Mouse (Mus musculus): ENCODE results near the gene Rnf224. TPM values are rescaled to one million over a fixed set of nuclear protein-coding genes. Genes with fewer than 3 reads are reported as not detected.
A peak's percentile ranks its signal among the peaks of the same experiment; 100 is the strongest.

The Rnf224 gene
- polyA plus RNA-seq, 1 experiment from 2014 or later: not detected

DNA sequence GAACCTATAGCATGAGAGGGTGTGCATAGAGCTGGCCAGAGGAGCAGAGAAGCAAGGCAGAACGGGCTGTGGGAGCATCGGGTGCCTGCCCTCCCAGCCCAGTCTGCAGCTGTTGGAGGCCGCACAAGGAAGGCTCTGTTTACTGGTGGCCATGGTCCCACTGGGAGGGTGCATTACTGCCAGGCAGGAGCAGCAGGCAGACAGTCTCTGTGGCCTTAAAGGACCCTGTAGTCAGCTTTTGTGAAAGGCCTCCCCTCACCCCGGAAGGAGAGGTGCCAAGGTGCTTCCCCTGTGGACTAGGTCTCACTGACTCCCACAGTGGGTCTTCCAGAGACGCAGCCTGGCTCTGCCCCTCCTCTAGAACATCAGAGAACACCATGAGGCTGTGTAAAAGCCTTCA lies 9.7 kb downstream of the Rnf224 start:
- no peak overlapping the region for H3K9ac ChIP-seq (ENCODE audit: low read length)
- H3K4me2 ChIP-seq (ENCODE audit: low read depth): no peak overlapping the region
- no peak overlapping the region for H3K27ac ChIP-seq (ENCODE audit: low read depth, low read length)
- no peak for ATAC-seq (ENCODE audit: insufficient read depth, low FRiP score, low TSS enrichment)
- peaks cover 11% of the 10 kb centered on the region for H3K4me1 ChIP-seq (ENCODE audit: control insufficient read depth, insufficient read depth, low read length)
- DNase-seq (ENCODE audit: low spot score): no peak
- H3K4me3 ChIP-seq (ENCODE audit: low read depth, low read length): no peak overlapping the region
- H3K27me3 ChIP-seq (ENCODE audit: control insufficient read depth, insufficient read depth, low read length): no peaks in the 10 kb centered on the region
- H3K9me3 ChIP-seq (ENCODE audit: control insufficient read depth, low read length): no peaks in the 10 kb centered on the region
- 79% methylated on average over 5 of the region's 5 CpGs for WGBS
- H3K36me3 ChIP-seq (ENCODE audit: control insufficient read depth, insufficient read depth, low read length): no peaks in the 10 kb centered on the region

DNA sequence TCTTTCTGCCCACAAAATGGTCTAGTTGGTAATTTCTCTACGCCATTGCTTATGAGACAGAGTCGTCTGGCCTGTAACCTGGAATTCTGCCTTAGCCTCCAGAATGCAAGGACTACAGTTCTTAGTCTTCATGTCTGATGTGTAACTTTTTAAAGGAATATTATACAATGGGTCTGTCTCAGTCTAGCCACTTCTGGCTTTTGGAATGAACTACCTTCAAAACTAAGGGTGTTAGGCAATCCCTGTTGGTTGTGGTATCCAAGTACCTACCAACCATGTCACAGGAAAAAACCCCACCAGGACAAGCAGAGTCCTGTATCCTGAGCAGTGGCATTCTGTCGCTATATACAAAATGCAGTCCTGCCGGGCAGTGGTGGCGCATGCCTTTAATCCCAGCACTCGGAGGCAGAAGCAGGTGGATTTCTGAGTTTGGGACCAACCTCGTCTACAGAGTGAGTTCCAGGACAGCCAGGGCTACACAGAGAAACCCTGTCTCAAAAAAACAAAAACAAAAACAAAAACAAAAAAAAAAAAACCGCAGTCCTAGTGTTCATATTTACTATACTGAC lies 10.7 kb downstream of the Rnf224 start:
- no peaks in the 10 kb centered on the region for H3K27me3 ChIP-seq (ENCODE audit: control insufficient read depth, insufficient read depth, low read length)
- 83% methylated on average over 8 of the region's 8 CpGs for WGBS
- H3K4me2 ChIP-seq (ENCODE audit: low read depth): peak overlapping the region; percentile 54
- peak overlapping the region; percentile 89; the same call in 1 of the 2 replicates for H3K27ac ChIP-seq (ENCODE audit: low read depth, low read length)
- no peaks in the 10 kb centered on the region for H3K36me3 ChIP-seq (ENCODE audit: control insufficient read depth, insufficient read depth, low read length)
- DNase-seq (ENCODE audit: low spot score): no peak
- H3K9ac ChIP-seq (ENCODE audit: low read length): peak overlapping the region; percentile 70; the same call in 1 of the 2 replicates
- peak overlapping the region; percentile 78; the same call in 1 of the 2 replicates for H3K4me3 ChIP-seq (ENCODE audit: low read depth, low read length)
- H3K4me1 ChIP-seq (ENCODE audit: control insufficient read depth, insufficient read depth, low read length): peaks cover 11% of the 10 kb centered on the region
- H3K9me3 ChIP-seq (ENCODE audit: control insufficient read depth, low read length): no peaks in the 10 kb centered on the region
- ATAC-seq (ENCODE audit: insufficient read depth, low FRiP score, low TSS enrichment): no peak

DNA sequence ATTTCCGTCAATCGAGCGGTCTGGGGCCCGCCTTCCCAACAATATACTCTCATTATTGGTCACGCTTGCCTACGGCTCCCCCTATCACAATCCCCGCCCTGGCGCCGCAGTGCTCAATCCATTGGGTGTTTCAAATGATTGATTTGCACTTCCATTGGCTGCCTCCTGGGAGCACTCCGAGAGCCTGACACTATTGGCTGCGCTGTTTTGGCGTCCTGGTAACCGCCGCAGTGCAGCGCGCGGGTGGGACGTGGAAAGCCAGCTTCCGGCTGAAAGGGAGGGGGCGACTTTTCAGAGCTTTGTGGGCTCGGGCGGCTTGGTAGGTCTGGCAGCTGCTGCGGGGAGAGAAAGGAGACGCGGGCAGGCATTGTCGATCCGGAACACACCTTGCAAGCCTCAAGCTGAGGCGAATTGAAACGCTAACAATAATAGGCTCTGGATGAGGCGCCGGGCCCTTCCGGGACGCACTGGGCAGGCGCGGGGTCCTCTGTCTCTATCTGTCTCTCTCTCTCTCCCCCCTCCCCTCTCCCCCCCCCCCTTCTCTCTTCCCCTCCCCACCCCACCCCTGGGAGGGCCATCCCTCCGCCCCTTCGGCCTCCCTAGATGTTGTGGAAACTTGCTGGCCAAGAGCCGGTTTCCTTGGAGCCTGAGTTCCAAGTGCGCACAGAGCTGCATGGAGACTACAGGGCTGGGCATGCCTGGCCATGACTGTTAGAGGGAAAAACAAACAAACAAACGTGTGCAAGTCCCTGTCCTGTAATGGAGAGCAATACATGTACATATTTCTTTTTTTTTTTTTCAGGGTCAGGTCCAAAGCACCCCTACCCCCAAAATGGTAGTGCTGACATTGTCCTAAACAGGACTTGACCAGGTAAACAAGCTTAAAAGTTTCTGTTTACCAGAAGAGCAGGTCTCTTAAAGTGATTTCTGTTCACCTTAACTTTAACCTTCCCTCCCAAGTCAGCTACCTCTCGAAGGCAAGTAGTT lies 11.5 kb downstream of the Rnf224 start:
- Histone ChIP-seq H3K9me3 (ENCODE audit: control insufficient read depth, low read length) (no peaks in the 10 kb centered on the region), H3K36me3 (ENCODE audit: control insufficient read depth, insufficient read depth, low read length) (no peaks in the 10 kb centered on the region), H3K27me3 (ENCODE audit: control insufficient read depth, insufficient read depth, low read length) (no peaks in the 10 kb centered on the region), H3K4me1 (ENCODE audit: control insufficient read depth, insufficient read depth, low read length) (peaks cover 11% of the 10 kb centered on the region), H3K4me3 (ENCODE audit: low read depth, low read length) (peak overlapping the region; percentile 78), H3K9ac (ENCODE audit: low read length) (peak overlapping the region; percentile 70), H3K27ac (ENCODE audit: low read depth, low read length) (peak overlapping the region; percentile 89), H3K4me2 (ENCODE audit: low read depth) (peak overlapping the region; percentile 54)
- DNase-seq (ENCODE audit: low spot score) (peak; percentile 98), ATAC-seq (ENCODE audit: insufficient read depth, low FRiP score, low TSS enrichment) (peak; percentile 96)
- 2% methylated on average over 39 of the region's 41 CpGs for WGBS

DNA sequence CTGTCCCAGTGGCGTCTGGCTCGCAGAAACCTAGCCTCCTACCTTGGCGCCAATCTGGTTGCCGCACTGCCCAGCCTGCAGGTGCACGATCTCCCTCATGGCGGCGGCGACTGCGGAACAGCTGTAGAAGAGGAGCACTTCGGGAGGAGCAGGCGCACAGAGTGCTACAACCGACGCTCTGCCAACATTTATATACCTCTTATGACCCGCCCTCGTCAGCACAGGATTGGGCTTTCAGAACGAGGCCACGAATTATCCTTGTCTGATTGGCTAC lies 12.2 kb downstream of the Rnf224 start, which contains the start of gene Tubb4b:
TSS of gene Tubb4b (minus strand) at position 211 of the 274 bp plus-strand sequence.
- H3K9ac ChIP-seq (ENCODE audit: low read length): peak within 1 kb of the TSS; percentile 76
- H3K36me3 ChIP-seq (ENCODE audit: control insufficient read depth, insufficient read depth, low read length): no peaks in the 10 kb centered on the region
- H3K27ac ChIP-seq (ENCODE audit: low read depth, low read length): peak within 1 kb of the TSS; percentile 89
- H3K9me3 ChIP-seq (ENCODE audit: control insufficient read depth, low read length): no peaks in the 10 kb centered on the region
- peaks cover 11% of the 10 kb centered on the region for H3K4me1 ChIP-seq (ENCODE audit: control insufficient read depth, insufficient read depth, low read length)
- no peaks in the 10 kb centered on the region for H3K27me3 ChIP-seq (ENCODE audit: control insufficient read depth, insufficient read depth, low read length)
- DNase-seq (ENCODE audit: low spot score): no peak
- peak within 1 kb of the TSS; percentile 79 for H3K4me2 ChIP-seq (ENCODE audit: low read depth)
- peak within 1 kb of the TSS; percentile 78 for H3K4me3 ChIP-seq (ENCODE audit: low read depth, low read length)
- 0% methylated on average over 17 of the region's 17 CpGs for WGBS
- no peak for ATAC-seq (ENCODE audit: insufficient read depth, low FRiP score, low TSS enrichment)

DNA sequence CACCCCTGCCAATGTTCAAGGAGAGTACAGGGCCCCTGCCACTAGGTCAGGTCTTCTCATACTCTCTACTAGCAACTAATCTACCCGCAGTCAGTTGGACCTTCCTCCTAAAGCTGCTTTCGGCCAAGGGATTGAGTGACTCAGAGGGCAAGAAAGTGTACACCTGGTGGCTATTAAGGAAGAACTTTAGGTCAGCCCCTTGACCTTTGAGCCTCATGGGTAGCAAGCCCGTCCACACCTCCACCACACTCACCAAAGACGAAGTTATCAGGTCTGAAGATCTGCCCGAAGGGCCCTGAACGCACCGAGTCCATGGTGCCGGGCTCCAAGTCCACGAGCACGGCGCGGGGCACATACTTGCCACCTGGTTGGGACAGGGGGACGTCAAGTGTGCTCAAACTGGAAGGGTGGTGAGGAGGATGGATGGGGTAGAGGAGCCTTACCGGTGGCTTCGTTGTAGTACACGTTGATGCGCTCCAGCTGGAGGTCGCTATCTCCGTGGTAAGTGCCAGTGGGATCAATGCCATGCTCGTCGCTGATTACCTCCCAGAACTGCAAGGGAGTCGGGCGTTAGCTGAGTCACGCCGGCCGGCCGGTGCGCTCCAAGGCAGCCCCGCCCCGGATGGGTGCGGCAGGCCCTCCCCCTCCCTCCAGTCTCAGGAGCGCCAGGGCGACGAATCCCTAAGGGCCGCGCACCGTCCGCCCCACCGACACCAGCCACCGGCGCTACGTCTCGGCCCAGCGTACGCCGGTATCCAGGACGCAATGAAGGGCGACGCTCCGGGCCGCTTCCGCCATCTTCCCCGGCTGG lies 12.7 kb downstream of the Rnf224 start:
- WGBS: 5% methylated on average over 37 of the region's 53 CpGs
- DNase-seq (ENCODE audit: low spot score): no peak

DNA sequence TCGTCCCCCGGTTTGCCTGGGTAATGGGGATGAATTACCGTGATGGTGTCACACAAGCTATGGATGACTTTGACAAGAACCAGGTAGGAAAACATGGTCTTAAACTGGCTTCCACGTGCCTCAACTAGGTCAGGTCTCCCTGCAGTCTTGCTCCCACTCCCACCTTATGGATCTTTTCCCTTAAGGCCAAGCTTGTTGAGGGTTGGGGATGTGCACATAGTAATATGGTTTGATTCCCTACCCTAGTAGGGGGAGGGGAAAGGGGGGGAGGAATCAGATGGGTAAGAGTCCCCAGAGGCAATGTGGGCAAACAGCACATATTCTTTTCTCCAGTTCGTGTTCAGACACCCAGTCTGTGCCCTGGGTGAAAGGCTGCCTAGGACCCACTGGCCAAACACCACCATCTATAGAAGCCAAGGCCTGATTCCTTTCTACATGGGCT lies 15.2 kb downstream of the Rnf224 start:
- H3K9ac ChIP-seq (ENCODE audit: low read length): no peak overlapping the region
- DNase-seq (ENCODE audit: low spot score) (no peak), ATAC-seq (ENCODE audit: insufficient read depth, low FRiP score, low TSS enrichment) (no peak)
- no peak overlapping the region for H3K27ac ChIP-seq (ENCODE audit: low read depth, low read length)
- H3K4me2 ChIP-seq (ENCODE audit: low read depth): no peak overlapping the region
- peaks cover 11% of the 10 kb centered on the region for H3K4me1 ChIP-seq (ENCODE audit: control insufficient read depth, insufficient read depth, low read length)
- no peaks in the 10 kb centered on the region for H3K27me3 ChIP-seq (ENCODE audit: control insufficient read depth, insufficient read depth, low read length)
- H3K36me3 ChIP-seq (ENCODE audit: control insufficient read depth, insufficient read depth, low read length): no peaks in the 10 kb centered on the region
- no peak overlapping the region for H3K4me3 ChIP-seq (ENCODE audit: low read depth, low read length)
- 73% methylated on average over 5 of the region's 5 CpGs for WGBS
- H3K9me3 ChIP-seq (ENCODE audit: control insufficient read depth, low read length): no peaks in the 10 kb centered on the region

More for the DNA sequence above, 12.7 kb downstream of the Rnf224 start:
- no peaks in the 10 kb centered on the region for H3K27me3 ChIP-seq (ENCODE audit: control insufficient read depth, insufficient read depth, low read length)
- H3K36me3 ChIP-seq (ENCODE audit: control insufficient read depth, insufficient read depth, low read length): no peaks in the 10 kb centered on the region
- H3K4me3 ChIP-seq (ENCODE audit: low read depth, low read length): peak overlapping the region; percentile 78
- H3K4me1 ChIP-seq (ENCODE audit: control insufficient read depth, insufficient read depth, low read length): peaks cover 11% of the 10 kb centered on the region
- ATAC-seq (ENCODE audit: insufficient read depth, low FRiP score, low TSS enrichment): peak; percentile 21
- H3K4me2 ChIP-seq (ENCODE audit: low read depth): peak overlapping the region; percentile 79
- H3K9ac ChIP-seq (ENCODE audit: low read length): peak overlapping the region; percentile 76
- no peaks in the 10 kb centered on the region for H3K9me3 ChIP-seq (ENCODE audit: control insufficient read depth, low read length)
- peak overlapping the region; percentile 78 for H3K27ac ChIP-seq (ENCODE audit: low read depth, low read length)

DNA sequence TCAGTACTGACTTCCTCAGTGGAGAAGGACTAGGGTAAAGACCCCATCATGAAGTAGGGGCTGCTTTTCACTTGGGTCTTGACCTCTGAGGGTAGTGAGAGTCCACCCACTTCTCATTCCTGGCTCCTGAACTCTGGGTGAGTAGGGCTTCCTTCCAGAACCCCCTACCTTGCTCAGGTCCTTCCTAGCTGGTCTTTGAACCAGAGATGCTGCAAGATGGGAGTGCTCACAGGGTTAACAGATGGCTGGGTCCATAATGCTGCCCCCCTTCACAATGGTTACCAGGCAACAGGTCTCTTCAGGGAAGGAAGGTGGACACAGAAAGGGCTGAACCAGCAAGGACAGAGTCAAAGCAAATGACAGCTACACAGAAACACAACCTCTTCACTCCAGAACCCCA lies 18.1 kb downstream of the Rnf224 start, which contains the start of gene Fam166a:
TSS of gene Fam166a (plus strand) at position 301 of the 400 bp plus-strand sequence.
- no peak within 1 kb of the TSS for H3K4me2 ChIP-seq (ENCODE audit: low read depth)
- H3K27ac ChIP-seq (ENCODE audit: low read depth, low read length): no peak within 1 kb of the TSS
- peaks cover 3% of the 10 kb centered on the region; the same call in 1 of the 2 replicates for H3K4me1 ChIP-seq (ENCODE audit: control insufficient read depth, insufficient read depth, low read length)
- H3K36me3 ChIP-seq (ENCODE audit: control insufficient read depth, insufficient read depth, low read length): no peaks in the 10 kb centered on the region
- H3K9ac ChIP-seq (ENCODE audit: low read length): no peak within 1 kb of the TSS
- H3K27me3 ChIP-seq (ENCODE audit: control insufficient read depth, insufficient read depth, low read length): no peaks in the 10 kb centered on the region
- no peaks in the 10 kb centered on the region for H3K9me3 ChIP-seq (ENCODE audit: control insufficient read depth, low read length)
- DNase-seq (ENCODE audit: low spot score): no peak
- no peak for ATAC-seq (ENCODE audit: insufficient read depth, low FRiP score, low TSS enrichment)
- no peak within 1 kb of the TSS for H3K4me3 ChIP-seq (ENCODE audit: low read depth, low read length)

DNA sequence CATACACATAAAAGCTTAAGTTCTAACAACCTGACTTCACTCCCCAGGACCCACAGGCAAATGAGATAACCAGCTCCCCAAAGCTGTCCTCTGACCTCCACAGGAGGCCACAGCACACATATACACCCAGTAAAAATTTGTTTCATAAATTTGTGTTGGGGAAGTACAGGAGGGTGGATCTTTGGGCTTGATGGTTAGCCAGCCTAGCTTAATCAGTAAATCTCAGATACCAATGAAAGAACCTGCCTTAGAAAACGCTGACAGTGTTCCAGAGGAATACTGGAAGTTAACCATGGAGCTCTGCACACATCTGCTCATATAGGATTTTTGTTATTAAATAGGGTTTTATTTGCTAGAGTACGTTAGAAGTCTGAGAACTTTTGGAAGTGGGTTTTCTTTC lies 18.9 kb downstream of the Rnf224 start:
- WGBS: 60% methylated on average over 2 of the region's 2 CpGs
- ATAC-seq (ENCODE audit: insufficient read depth, low FRiP score, low TSS enrichment) (no peak), DNase-seq (ENCODE audit: low spot score) (no peak)
- H3K4me2 ChIP-seq (ENCODE audit: low read depth): no peak overlapping the region
- H3K9ac ChIP-seq (ENCODE audit: low read length): no peak overlapping the region
- no peak overlapping the region for H3K27ac ChIP-seq (ENCODE audit: low read depth, low read length)
- H3K4me3 ChIP-seq (ENCODE audit: low read depth, low read length): no peak overlapping the region
- H3K9me3 ChIP-seq (ENCODE audit: control insufficient read depth, low read length): no peaks in the 10 kb centered on the region
- H3K27me3 ChIP-seq (ENCODE audit: control insufficient read depth, insufficient read depth, low read length): no peaks in the 10 kb centered on the region
- H3K36me3 ChIP-seq (ENCODE audit: control insufficient read depth, insufficient read depth, low read length): no peaks in the 10 kb centered on the region
- no peaks in the 10 kb centered on the region for H3K4me1 ChIP-seq (ENCODE audit: control insufficient read depth, insufficient read depth, low read length)

All from neural tube, embryonic 11.5 days (tissue).